Mouse (Mus musculus) lung, postnatal 14 days (tissue): ENCODE results near the gene Gpatch8.
A peak's percentile ranks its signal among the peaks of the same experiment; 100 is the strongest.

ENCODE experiments used
- DNase-seq: peaks from one replicate; pipeline ENCODE4 v3.0.0; 2021

Gpatch8 gene

GRCm38 (mm10) chr11:102432115-102432843, 123.9 kb downstream of the Gpatch8 start:
- no peak for DNase-seq

GRCm38 (mm10) chr11:102431728-102432114, 124.5 kb downstream of the Gpatch8 start:
- DNase-seq: no peak

DNA sequence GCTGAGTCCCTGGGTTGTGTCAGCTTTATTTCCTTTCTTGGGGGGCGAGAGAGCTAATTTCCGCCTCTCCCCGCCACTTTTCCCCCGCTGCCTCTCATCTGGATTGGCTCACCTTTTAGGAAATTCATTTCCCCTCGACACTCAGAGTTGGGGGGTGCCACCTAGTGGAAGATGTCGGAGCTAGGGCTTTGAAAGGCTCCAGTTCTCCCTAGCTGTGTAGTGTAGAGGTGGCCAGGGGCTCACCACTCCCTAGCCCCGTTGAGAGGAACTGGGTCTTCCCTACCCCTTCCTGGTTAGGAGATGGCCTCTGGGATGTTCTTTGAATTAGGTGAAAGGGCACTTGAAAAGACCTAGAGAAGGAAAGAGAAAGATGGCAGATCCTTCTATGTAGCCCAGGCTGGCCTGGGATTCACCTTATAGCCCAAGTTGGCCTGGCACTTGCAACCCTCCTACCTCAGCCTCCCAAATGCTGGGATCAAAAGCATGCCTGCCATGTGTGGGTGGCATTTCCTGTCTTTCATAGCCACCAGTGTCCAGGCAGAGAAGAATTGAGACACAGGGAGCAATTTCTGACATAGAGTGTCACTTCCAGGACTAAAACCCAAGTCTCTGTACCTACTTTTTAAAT, 125.1 kb downstream of the Gpatch8 start:
- peak; percentile 86 for DNase-seq

DNA sequence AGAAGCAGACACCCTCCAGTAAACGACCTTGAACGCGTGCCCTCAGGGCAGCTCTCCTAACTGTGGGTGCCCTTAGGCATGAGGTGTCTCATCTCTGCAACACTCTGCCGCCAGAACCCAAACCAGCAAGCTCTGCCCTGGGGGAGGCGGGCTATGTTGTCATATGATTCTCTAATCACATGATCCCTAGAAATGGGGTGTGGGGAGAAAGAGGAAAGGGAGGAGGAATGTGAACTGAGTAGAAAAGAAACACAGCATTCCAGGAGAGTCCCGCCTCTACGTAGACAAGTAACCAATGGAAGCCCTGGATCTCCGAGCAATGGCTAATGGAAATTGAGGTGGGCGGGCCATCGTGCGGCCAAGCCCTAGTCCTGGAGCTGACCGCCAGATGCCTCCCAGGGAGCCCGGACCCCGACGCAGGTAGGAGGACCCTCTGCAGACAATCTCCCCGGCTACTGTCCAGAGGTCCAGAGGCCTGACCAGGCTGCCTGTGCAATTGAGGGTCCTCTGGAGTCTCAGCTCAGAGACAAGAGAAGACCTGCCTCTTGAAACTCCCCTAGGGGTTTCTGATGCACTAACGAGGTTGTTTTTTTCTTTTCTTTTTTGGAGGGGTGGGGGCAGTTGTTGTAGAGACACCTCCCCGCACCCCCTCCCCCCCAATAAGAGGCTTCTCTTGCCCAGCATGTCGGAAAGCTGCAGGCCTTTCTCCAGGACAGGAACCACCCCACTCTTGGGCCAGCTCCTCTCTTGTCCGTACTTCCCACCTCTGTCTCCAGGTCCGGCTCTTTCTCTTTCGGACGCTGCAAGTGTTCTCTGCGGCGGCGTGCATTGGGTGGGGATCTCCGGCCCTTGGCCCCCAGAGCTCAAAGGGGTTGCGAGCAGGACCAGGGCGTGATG, 125.8 kb downstream of the Gpatch8 start, which contains the start of gene Grn:
Gene Grn (plus strand): TSS at position 195 of the 897 bp plus-strand sequence.
- peak; percentile 87 for DNase-seq

- no peak for DNase-seq
These were observed 126.6 kb downstream of the Gpatch8 start for GRCm38 (mm10) chr11:102429551-102429950.

GRCm38 (mm10) chr11:102428981-102429540, 127.1 kb downstream of the Gpatch8 start:
- DNase-seq: no peak
